Mouse (Mus musculus) induced T-regulatory cell, adult 2 months (primary cell): ENCODE measurements around the gene Slc35d2.
"Not testable (repeated sequence)": the region's sequence is repeated elsewhere in the genome, so short reads cannot be mapped to it uniquely, and the experiment has no call there.

Experiments used
- DNase-seq: peaks from one replicate; pipeline ENCODE4 v3.0.0-alpha.2; 2012; ENCODE audit warnings: low read depth

Slc35d2 gene

DNA sequence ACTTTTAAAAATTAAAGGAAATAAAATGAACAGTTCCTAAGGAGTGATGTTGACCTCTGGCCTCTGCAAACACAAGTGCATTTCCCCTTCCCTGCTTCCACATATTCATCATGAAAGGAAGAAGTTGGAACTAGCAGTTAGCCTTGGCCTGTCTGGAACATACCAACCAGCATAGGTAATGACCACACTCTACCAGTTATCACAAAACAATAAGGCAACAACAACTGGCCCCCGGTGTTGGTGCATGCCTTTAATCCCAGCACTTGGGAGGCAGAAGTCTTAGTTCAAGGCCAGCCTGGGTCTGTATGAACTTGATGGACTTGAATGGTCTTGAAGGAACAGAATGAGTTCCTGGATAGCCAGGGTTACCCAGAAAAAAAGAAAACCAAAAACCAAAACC lies 18.7 kb downstream of the Slc35d2 start:
- no peak for DNase-seq

DNA sequence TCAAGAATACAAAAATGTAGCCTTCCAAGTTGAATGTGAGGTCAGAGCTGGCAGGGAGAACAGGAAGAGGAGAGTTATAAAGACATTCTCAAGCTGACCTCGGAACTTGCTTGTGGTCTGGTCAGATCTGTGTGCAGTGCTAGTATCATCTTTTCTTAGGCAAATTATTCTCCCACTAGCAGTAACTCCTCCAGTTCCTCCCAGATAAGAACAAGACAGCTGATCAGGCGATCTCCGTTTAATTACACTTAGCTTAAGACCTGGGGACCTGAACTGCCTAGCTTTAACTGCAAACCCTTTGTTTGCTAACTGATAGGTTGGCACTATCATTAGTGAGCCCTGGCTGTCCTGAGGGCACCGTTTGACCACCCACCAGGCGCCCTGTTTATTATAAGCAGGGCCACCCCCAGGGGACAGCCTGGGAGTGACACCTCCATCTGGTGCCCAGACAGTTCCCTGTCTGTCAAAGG lies 20.8 kb downstream of the Slc35d2 start:
- no peak for DNase-seq

DNA sequence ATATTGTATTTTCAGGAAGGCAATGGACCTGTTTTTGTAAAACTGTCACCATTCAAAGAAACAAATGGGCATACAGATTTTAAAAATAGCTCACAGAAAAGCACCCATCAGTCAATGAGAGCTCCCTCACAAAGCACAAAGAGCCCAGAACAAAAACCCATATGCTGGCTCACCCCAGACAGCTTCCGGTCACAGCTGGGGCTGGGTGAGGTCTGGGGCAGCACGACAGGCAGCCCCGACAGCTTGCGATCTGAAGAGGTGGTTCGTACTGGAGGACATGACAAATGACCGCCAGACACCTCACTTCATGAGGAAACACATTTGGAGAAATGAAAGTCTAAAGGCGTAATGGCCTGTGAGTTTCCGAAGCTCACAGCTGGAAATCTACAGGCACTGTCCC lies 21.6 kb downstream of the Slc35d2 start:
- no peak for DNase-seq

DNA sequence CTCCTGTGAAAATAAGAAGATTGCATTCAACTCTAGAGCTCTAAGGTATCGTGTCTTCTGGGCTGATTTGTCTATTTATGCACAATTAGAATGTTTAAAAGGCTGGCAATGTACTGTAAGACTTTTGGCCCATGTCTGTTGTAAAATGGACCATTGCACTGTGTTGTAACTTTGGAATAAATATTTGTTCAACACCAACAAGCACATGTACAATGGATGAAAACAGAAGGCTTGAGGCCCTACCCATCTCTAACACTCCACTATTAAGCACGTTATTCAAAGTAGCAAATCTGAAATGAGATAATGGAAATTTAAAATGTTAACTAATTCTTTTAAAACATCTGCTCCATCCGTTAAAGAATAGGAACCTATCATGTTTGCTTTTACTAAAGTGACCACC lies 22.1 kb downstream of the Slc35d2 start:
- no peak for DNase-seq

DNA sequence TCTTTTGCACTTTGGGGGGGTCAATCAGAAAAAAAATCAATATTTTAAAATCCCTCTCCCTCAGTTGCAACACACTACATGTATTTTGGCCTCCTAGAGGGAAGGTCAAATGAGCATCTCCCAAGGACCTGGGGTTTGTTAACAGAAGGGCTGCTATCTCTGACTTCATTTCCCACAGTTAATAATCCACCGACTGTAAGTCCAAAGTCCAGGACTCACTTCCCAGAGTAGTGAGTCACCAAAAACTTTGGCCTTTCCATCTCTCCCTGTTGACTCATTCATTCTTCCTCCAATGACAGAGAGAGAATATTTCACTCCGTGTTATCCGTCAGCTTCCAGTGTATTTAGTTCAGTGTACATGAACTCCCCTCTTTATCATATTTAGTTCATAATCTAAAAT lies 23.5 kb downstream of the Slc35d2 start:
- DNase-seq: no peak

DNA sequence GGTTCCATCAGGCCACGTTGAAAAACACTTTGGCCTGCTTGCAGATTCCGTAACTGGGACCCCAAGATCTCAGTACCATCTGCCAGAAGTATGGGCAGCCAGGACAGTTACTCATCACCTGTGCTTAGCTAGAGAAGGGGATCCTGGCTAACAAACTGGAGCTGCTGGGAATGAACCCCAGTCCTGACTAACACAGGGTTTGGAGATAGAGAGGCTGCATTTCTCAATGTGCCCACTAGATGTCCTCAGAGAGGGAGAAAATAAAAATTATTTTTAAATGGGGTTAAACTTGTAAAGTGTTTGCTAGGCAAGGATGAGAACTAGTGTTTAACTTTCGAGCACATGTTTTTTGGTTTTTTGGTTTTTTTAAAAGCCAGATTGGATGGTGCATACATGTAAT lies 29.0 kb downstream of the Slc35d2 start:
- peak; percentile 72 for DNase-seq

DNA sequence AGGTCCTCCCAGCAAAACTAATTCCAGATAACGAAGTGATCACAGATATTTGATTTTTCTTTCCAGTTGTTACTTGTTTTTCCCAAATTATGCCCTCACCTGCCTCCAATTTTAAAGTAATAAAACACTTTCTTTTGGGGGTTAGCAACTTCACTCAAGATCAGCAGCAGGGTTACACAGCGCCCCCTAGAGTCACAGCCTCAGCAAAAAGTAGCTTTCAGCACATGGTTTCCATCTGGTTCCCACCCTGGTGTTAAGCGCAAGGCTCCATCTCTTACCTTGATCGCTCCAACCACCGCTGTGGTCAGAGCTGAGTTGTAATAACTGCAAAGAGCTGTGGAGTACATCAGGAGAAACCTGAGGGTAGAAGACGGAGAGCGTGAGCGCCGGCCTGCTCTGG lies 30.2 kb downstream of the Slc35d2 start:
- DNase-seq: peak; percentile 64

DNA sequence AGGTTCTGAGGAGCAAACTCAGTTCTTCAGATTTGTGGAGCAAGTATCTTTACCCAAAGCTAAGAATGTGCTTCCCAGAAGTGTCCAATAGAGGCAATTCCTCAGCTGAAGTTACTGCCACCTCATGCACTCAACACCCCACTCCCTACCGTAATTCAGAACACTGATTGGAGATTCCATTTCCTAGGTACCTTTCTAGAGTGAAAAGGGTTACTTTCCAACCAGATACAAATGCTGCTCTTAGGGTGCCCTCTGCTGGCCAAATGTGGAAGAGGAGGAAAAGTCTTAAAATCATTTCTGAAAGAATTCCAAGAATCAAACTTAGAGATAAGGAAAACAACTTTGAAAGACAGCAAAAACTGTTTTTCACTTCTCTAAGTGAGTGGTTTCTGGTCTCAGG lies 35.8 kb downstream of the Slc35d2 start:
- peak; percentile 80 for DNase-seq

DNA sequence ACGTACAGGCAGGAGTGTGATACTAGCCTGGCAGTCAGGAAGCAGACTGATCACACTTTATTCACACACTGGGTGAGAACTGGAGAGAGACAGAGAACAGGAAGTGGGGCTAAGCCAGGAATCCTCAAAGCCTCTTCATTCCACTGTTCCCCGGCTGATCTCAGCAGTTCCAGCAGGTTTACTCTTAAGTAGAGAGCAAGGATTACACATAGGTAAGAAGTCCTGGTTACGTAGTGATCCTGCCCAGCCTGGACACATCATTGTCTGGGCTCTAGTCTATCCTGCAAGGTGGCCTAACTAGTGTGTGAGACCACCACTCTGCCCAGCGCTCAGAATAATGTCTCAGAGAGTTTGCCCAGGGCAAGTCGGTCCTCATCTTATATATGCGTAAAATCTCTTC lies 36.4 kb downstream of the Slc35d2 start:
- DNase-seq: no peak

DNA sequence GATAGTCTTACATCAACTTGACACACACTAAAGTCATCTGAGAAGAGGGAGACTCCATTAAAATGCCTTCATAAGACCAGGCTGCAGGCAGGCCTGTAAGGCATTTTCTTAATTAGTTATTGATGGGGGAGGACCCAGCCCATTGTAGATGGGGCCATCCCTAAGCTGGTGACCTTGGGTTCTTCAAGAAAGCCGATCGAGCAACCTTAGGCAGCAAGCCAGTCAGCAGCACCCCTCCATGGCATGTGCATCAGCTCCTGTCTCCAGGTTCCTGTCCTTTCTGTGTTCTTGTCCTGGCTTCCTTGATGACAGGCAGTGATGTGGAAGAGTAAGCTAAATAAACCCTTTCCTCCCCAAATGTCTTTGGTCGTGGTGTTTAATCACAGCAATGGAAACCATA lies 37.0 kb downstream of the Slc35d2 start:
- DNase-seq: no peak

DNA sequence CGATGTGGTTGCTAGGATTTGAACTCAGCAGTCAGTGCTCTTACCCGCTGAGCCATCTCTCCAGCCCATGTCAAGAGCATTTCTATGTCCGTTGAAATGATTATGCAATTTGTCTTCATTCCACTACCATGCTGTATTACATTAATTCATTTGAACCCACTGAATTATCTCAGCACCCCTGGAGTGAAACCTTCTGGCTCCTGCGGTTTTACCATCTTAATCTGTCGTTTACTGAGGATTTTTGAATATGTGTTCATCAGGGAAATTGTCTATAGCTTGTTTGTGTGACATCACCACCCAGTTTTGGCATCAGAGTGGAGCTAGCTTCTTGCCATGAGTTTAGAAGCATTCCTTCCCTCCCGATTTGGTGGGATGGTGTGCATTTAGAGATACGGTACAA lies 38.2 kb downstream of the Slc35d2 start:
- DNase-seq: no peak

DNA sequence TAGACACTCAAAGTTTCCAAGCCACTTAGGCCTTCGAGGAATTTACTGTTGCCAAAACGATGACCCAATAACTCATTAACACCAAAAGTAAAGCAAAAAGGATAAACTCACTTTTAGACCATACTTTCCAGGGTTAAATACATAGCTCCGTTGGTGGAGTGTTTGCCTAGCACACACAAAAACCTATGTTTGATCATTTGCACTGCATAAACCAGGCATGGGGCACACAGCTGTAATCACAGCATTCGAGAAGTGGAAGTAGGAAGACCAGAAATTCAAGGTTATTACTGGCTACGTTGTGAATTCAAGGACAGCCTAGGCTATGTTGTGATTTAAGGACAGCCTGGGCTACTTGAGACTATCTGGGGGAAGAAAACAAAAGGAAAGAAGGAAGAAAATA lies 38.9 kb downstream of the Slc35d2 start:
- no peak for DNase-seq

DNA sequence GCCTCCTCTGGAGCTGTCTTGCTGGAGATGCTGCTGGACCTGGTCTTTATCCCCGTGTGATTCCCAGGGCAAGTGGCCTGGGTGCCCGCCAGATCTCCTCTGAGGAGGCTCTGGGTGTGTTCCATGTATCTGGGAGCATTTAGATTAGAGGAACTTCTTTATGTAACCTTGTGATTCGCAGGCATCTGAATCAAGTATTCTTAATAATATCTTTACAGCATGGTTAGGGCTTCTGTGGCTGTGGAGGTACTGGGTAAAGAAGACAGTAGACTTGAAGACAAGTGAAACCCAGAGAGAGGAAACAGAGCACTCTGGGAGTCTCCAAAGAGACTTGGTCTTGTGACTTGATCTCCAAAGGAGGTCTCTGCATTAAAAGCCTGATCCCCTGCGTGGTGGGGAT lies 40.0 kb downstream of the Slc35d2 start, which contains the start of gene Hsd17b3:
TSS of gene Hsd17b3 (minus strand) at position 101 of the 400 bp plus-strand sequence.
- no peak for DNase-seq

DNA sequence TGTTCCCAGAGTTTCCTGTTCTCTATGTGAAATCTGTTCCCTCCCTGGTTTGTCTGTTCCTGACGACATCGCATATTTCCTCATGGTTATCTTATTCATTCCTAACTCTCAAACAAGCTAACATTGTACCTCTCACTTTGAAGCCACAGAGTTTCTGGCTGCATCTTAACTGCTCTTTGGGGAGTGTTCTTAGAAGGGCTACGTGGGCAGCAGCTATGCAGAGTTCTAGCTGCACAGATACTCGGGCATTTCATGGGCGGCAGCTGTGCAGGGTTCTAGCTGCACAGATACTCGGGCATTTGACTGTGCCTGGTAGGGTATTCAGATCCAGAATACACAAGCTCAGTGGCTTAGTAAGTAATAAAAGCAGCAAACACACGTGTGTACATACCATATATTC lies 41.1 kb downstream of the Slc35d2 start:
- DNase-seq: no peak

DNA sequence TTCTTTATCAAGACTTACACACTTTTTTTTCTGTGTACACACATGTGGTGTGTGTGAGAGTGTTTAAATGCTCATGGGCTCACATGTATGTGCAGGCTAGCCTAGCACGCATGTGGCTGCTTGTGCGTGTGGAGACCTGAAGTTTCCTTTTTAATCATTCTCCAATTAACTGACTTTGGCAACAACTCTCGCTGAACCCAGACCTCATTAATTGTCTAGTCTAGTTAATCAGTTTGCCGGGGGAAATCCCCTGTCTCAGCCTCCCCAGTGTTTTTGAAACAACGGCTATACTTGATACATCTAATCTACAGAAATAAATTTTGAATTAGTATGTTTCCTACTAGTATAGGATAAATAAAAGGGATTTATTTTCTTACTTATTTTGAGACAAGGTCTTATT lies 43.1 kb downstream of the Slc35d2 start:
- DNase-seq: no peak

DNA sequence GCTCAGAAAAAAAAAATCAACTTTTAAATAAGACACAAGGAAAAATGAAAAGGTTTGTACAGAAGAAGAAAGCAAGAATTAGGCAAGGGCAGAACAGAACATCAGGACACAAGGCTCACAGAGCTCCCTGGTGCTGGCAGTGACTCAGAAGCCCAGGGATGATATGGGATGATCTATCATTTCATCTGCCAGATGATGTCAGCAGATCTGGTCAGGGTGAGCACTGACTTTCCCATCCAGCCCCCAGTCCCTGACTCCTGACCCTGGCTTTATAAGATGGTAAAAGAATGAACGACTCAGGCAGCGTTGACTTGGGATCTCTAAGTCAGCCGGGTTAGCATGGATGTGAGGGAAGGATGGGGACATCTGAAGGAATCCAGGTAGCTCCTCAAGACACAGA lies 45.8 kb downstream of the Slc35d2 start:
- DNase-seq: no peak

DNA sequence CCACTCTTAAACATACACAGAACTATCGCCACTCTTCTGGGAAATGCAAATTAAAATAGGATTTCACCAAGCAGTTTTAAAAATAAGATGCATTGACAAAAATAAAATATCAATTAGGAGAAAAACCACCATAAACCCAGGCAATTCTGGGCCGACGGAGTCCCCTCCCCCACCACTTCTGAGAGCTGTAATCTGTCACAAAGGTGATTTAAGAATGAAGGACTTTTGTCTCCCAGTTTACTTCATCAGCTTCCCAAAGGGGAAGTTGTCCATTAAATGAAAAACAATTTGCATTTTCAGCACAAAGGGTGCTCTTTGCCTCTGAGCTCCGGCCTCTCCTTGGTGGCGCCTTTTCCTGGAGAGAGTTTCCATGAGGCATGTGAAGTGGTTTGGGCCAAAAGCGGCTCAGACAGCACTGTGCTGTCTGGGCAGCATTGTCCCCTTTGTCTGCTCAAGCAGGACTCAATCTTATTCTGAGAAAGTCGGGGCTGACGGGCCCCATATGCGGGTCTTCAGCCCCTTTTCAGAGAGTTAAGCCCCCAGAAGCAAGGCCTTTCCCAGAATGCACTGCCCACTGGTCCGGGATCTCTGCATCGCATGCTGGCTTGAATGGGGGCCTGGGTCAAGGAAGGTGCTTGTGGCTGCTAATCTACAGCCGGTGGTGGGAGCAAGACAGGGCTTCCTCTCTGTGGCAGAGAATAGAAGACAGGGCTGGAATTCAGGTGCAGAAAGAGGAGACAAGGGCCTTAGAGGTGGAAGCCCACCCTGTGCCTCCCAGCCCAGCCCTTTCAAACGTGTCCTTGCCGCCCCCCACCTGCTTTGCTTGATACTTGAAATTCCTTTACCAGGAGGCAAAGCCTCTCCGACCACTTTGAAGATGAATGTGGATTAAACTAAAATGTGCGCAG lies 47.9 kb downstream of the Slc35d2 start:
- no peak for DNase-seq

DNA sequence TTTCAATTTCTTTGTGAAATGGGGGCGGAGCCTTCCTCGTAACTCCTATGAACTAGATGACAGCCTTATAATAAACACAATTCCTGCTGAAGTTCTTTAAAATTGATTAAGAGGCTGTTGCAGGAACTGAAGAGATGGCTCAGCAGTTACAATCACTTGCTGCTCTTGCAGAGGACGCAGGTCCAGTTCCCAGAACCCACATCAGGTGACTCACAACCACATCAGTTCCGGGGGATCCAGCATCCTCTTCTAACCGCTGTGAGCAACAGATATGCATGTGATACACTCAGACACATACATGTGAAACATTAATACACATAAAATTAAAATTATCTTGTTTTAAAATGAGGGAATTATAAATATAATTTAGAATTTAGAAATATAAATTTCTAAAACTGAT lies 51.6 kb downstream of the Slc35d2 start:
- DNase-seq: peak; percentile 22

DNA sequence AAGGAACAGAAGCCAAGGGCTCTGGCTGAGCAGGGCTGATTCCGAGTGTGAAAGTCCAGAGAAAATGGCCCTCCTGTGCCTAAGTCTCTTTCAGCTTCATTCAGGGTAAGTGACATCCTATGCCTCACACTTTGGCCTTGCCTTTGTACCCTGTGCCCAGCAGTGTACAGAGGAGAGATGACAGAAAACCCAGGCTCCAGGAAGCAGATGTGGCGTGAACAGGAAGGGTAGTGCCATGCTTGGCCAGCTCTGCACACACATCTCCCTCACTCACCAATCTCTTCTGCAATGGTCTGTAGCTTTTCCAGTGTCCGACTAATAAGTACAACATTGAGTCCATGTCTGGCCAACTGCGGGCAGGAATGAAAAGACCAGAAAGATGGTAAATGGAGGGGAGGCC lies 53.1 kb downstream of the Slc35d2 start:
- no peak for DNase-seq

DNA sequence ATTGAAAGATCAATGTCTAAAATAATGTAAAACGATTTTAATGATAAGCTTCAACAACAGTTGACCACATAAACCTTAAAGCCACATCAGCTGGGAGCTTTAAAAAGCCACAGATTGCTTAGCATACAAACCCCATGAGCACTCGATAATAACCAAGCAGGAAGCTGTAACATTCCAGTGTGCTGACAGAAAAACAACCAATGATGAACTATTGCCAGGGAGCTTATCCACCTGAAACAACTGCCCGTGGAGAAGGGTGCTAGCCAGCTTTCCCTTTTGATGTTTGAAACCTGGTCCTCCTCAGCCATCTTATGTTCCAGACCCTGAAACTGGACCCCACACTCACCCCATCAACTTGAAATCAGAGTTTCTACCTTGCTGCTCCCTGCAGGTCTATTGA lies 62.5 kb downstream of the Slc35d2 start:
- DNase-seq: no peak

DNA sequence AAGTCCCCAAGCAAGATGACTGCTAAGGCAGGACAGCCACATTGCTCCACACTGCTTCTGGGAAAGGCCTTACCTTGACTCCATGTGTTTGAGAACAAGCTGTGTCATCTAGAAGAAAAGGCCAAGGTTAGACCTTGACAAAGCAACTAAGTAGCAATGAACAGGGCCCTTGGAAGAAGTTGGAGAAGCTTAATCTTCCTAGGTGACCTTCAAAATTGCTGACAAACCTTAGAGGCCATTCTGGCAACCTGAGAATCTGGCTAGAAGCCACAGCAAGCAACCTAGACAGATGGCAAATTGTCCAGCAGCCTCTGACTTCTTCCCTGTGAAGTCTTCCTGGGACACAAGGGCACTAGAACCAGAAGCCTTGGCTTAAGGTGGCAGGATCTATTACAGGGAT lies 64.9 kb downstream of the Slc35d2 start:
- DNase-seq: no peak

DNA sequence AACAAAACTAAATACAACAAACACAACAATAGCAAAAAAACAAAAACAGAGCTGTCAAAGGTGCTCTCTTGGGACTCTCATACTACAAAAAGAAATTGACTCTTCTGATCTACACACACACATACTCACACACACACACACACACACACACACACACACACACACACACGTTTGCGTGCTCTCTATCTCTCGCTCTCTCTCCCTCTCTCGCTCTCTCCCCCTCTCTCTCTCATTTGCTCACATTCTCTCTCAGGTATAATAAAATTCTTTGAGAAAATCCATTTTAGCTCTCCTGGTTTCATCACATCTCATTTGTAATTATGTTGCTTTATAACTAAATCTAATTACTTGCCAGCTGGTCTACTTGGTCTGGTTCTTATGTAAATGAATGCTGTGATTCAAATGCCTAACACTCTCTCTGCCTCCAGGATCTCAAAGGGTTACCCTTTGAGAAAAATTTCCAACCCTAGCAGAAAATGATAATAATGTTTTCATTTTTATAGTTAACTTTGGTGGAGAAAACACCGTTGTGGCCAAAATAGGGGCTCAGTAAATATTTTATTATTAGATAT lies 68.1 kb downstream of the Slc35d2 start:
- DNase-seq: no peak

DNA sequence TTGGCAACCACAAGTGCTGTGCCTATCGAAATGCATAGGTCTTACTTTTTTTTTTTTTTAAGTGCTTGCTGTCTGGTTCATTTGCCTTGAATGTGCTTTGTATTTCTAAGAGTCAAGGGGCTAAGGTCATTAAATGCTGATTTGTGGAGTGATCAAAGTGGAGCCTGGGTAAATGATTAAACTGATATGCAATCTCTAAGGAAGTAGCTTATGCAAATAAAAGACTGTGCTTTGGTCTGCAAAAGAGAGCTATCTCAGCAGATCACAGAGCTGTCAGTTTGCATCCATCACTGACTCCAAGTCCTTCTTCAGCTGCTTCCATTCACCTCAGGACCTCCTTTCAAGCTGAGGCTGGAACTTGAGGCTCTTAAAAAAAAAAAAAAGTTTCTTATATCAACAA lies 75.2 kb downstream of the Slc35d2 start:
- DNase-seq: no peak

DNA sequence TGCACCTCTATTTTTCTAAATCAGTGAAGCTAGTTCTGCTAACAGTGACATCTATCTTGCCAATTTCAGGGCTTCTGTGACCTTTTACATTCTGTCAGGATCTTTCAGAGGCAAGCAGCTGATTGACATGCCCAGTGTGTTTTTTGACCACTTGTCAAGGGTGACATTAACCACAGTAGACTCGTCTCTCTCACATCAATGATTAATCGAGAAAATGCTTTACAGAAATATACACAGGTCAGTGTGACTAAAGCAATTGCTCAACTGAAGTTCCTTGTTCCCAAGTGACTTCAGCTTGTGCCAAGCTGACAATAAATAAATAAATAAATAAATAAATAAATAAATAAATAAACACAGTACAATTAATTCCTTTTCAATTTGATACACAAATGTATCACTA lies 76.9 kb downstream of the Slc35d2 start:
- not testable (repeated sequence) for DNase-seq
